Mouse (Mus musculus): Measurements from ENCODE around the gene Ube3b. TPM values are rescaled to one million over a fixed set of nuclear protein-coding genes. Genes with fewer than 3 reads are reported as not detected.

The Ube3b gene
- 15.4 and 20.2 TPM in 2 replicates for polyA plus RNA-seq (2015; fragmentation: Nextera tagmentation; extraction: Ambion mirVana)

GRCm38 (mm10) chr5:114380209-114381012 is at the start of gene Ube3b, which contains the start of gene Kctd10:
TSS of gene Ube3b (plus strand) at chr5:114380607.
TSS of gene Kctd10 (minus strand) at chr5:114380508.

GRCm38 (mm10) chr5:114443566-114444367 is 63.4 kb downstream of the Ube3b start, which contains the start of the genes Mmab and Mvk:
TSS of gene Mmab (minus strand) at chr5:114444060.
TSS of gene Mvk (plus strand) at chr5:114444269.

Other genes with a start within 250 kb of the Ube3b start
- 1.1 and 1.9 TPM in 2 replicates for gene Acacb, start 234.1 kb upstream of the Ube3b start, polyA plus RNA-seq (2015; fragmentation: Nextera tagmentation; extraction: Ambion mirVana)
- gene Foxn4, start 106.8 kb upstream of the Ube3b start, polyA plus RNA-seq (2015; fragmentation: Nextera tagmentation; extraction: Ambion mirVana) = 0.05 TPM in 1 of 2 replicates, not detected in the other
- 1.5 and 2.0 TPM in 2 replicates for gene Myo1h, start 91.4 kb upstream of the Ube3b start, polyA plus RNA-seq (2015; fragmentation: Nextera tagmentation; extraction: Ambion mirVana)
- 42.8 and 47.6 TPM in 2 replicates for gene Kctd10, start 99 bp upstream of the Ube3b start, polyA plus RNA-seq (2015; fragmentation: Nextera tagmentation; extraction: Ambion mirVana)
- 5.7 and 6.3 TPM in 2 replicates for gene Mmab, start 63.5 kb downstream of the Ube3b start, polyA plus RNA-seq (2015; fragmentation: Nextera tagmentation; extraction: Ambion mirVana)
- 6.0 and 6.1 TPM in 2 replicates for gene Mvk, start 63.7 kb downstream of the Ube3b start, polyA plus RNA-seq (2015; fragmentation: Nextera tagmentation; extraction: Ambion mirVana)
- 0.31 and 0.58 TPM in 2 replicates for gene Fam222a, start 187.4 kb downstream of the Ube3b start, polyA plus RNA-seq (2015; fragmentation: Nextera tagmentation; extraction: Ambion mirVana)

Measured in spleen, postnatal 0 days (tissue).